Mouse (Mus musculus): ENCODE data around the gene Osbpl8.

GRCm38 (mm10) chr10:111233476-111234130 is 69.1 kb downstream of the Osbpl8 start:
- no peak for TF ChIP-seq CTCF (IDR thresholded peaks at IDR 0.05; ENCODE audit: low read depth, low read length)
- no peak for TF ChIP-seq POLR2A (IDR thresholded peaks at IDR 0.05; ENCODE audit: borderline replicate concordance, low read depth, low read length)
